Mouse (Mus musculus): ENCODE results near the gene Zfp719. TPM values are rescaled to one million over a fixed set of nuclear protein-coding genes. Genes with fewer than 3 reads are reported as not detected.

The Zfp719 gene
- polyA plus RNA-seq, 1 experiment from 2014 or later, result 8.7 TPM

DNA sequence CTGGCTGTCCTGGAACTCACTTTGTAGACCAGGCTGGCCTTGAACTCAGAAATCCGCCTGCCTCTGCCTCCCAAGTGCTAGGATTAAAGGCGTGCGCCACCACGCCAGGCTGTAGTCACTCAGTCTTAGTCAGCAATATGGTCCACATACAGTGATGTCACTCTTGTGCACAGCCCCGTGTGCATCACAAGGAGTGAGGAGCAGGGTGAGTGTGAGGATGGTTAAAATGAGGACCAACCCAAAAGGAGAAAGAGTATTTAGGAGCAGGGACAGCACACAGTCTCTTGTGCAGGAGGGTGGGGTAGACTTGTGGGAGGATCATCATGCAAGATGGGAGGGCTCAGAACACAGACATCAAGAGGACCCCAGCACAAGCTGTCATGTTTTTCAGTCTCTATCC is 24.1 kb upstream of the Zfp719 start:
- in situ Hi-C loops (cut with MboI; ENCODE audit: low pct_unique_long_range_greater_than_20kb), result no loop called here
- POLR2A ChIA-PET, result no interaction called here
- no peak for TF ChIP-seq CTCF (IDR thresholded peaks at IDR 0.05)
- ATAC-seq (no peak), DNase-seq (ENCODE audit: low read depth, low spot score) (no peak)
- no peaks in the 10 kb centered on the region for H3K27me3 ChIP-seq
- CTCF ChIA-PET, result no interaction called here

DNA sequence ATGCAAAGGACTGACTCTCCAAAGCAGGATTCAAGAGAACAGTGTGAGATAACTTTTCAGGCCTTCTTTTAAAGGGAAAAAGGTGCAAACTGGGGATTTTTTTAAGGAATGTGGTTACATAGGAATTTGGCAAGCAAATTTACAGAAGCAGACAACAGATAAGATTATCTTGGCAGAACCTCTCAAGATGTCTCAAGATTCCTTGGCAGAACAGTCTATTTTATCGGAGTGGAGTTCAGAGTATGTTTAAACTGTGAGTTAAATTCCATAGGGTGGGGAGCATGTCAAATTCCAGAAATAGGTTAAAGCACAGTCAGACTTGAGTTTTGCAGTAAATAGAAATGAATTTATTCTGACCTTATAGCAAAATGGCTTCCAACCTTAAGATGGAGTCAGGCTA is 22.5 kb upstream of the Zfp719 start:
- no peak for TF ChIP-seq CTCF (IDR thresholded peaks at IDR 0.05)
- H3K27me3 ChIP-seq, result no peaks in the 10 kb centered on the region
- ATAC-seq, result no peak
- in situ Hi-C loops (cut with MboI; ENCODE audit: low pct_unique_long_range_greater_than_20kb), result no loop called here
- DNase-seq (ENCODE audit: low read depth, low spot score), result no peak
- CTCF ChIA-PET, result no interaction called here
- POLR2A ChIA-PET, result no interaction called here

DNA sequence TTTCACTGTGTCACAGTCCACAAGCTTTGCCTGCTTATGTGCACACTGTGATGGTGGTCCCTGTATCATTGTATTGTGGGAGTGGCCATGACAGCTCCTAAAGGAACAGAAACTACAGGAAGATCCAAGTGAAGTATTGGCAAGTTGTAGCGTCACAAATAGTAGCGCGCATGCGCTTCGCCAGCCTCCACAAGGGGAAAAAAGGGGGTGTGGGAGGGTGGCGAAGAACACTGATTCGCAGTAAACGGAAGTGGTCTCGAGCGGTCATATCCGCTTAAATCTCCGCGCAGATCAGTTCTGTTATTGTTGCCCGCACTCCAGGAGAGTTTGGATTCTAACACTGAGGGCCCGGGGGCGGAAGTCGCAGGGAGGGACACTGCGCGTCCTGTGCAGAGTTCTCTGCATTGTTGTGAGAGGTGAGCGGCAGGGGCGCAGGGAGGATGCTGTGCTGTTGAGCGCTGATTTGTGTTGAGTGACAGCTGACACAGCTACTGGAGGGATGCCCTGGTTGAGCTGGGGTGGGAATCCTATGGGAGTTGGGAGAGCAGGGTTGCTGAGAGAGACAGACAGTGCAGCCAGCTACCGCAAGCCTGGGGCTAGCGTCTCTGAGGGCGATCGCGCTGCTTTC is 17.3 kb upstream of the Zfp719 start, which contains the start of gene Zfp658:
Gene Zfp658 (plus strand): TSS at position 251 of the 628 bp plus-strand sequence.
- H3K27me3 ChIP-seq, result no peaks in the 10 kb centered on the region
- ATAC-seq (peak; percentile 93), DNase-seq (ENCODE audit: low read depth, low spot score) (no peak)
- TF ChIP-seq CTCF (IDR thresholded peaks at IDR 0.05), result no peak
- in situ Hi-C loops (cut with MboI; ENCODE audit: low pct_unique_long_range_greater_than_20kb), result no loop called here
- ChIA-PET POLR2A (no interaction called here), CTCF (no interaction called here)

DNA sequence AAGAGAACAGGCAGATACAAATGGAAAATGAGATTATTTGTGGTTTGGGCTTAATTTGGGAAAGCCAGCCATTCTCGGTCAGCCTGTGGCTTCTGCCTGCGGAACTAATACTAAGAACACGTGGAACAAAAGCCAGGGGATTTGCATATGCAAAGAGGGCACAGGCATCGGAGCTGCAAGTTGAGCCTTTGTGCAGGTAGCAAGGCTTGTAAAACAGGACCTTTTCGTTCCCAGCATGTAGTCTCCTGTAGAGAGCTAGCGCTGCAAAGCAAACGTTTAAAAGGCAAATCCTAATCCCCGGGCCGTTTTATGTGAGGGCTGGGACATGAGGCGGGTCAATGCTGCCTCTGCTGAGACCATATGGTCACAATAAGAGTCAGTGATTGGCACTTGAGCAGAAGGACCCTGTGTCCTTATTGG is 16.7 kb upstream of the Zfp719 start:
- ChIA-PET CTCF (no interaction called here), POLR2A (no interaction called here)
- TF ChIP-seq CTCF (IDR thresholded peaks at IDR 0.05), result no peak
- in situ Hi-C loops (cut with MboI; ENCODE audit: low pct_unique_long_range_greater_than_20kb), result no loop called here
- DNase-seq (ENCODE audit: low read depth, low spot score) (no peak), ATAC-seq (peak; percentile 17)
- no peaks in the 10 kb centered on the region for H3K27me3 ChIP-seq

DNA sequence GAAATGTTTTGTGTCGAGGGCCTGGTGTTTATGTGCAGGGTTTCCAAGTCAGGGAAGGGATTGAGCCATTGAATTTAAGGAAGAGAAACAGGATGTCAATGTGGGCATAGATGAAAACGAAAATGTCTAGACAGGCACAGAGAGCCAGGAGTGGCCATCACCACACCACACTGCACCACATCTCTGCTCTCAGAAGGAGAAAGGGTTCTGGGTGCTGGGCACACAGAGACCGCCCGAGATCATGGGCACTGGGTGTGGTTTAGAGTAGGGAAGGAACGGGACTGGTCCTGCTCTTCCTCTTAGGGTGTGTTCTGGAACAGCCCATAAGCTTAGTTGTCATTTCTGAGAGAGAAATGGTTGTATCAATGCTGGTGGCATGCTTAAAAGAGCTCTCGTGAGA is 16.1 kb upstream of the Zfp719 start:
- no peak for DNase-seq (ENCODE audit: low read depth, low spot score)
- in situ Hi-C loops (cut with MboI; ENCODE audit: low pct_unique_long_range_greater_than_20kb), result no loop called here
- ChIA-PET POLR2A (no interaction called here), CTCF (no interaction called here)
- ATAC-seq, result no peak
- TF ChIP-seq CTCF (IDR thresholded peaks at IDR 0.05), result no peak
- H3K27me3 ChIP-seq, result no peaks in the 10 kb centered on the region

DNA sequence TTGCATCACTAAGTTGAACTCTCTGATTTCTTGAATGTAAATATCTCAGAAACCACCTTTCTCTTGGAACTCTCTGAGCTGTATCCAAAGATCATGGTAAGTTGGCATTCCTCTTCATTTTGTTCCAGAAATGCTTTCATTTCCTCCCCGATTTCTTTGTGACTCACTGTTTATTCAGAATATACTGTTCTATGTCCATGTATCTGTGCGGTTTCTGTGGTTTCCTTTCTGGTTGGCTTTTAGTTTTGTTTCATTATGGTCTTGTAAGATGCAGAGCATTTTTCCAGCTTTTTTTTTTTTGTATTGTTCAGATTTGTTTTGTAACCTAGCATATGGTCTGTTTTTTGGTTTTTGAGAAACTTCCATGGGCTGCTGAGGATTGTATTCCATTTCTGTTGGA is 8.2 kb upstream of the Zfp719 start:
- ATAC-seq (no peak), DNase-seq (ENCODE audit: low read depth, low spot score) (no peak)
- H3K27me3 ChIP-seq, result no peaks in the 10 kb centered on the region
- CTCF ChIA-PET, result no interaction called here
- TF ChIP-seq CTCF (IDR thresholded peaks at IDR 0.05), result no peak
- POLR2A ChIA-PET, result no interaction called here
- in situ Hi-C loops (cut with MboI; ENCODE audit: low pct_unique_long_range_greater_than_20kb), result no loop called here

DNA sequence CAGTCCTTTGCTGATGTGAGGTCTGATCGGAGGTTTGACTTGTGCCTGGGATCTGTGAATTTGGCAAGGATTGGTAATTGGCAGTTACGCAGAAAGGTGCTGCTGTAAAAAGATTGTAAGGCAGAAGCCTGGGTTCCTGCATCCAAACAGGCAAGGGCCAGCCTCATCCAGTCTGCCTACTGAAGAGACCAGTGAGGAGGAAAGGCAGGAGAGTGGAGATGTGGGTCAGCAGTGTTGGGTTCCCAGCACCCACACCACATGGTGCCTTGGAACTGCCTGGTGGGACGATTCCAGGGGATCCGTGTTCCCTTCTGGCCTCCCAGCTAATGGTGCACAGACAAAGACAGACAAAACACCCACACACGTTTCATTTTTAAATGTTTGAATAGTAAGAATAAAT is 1.1 kb downstream of the Zfp719 start:
- TF ChIP-seq CTCF (IDR thresholded peaks at IDR 0.05), result no peak
- ChIA-PET CTCF (no interaction called here), POLR2A (no interaction called here)
- in situ Hi-C loops (cut with MboI; ENCODE audit: low pct_unique_long_range_greater_than_20kb), result loop anchor here (5.0 to 25.0 kb wide), 3 partner anchors 92 to 657 kb away; partner anchors contain the start of genes 1700028J19Rik, 2410002F23Rik, Ctu1 and Gm36864
- no peaks in the 10 kb centered on the region for H3K27me3 ChIP-seq
- no peak for DNase-seq (ENCODE audit: low read depth, low spot score)
- no peak for ATAC-seq

DNA sequence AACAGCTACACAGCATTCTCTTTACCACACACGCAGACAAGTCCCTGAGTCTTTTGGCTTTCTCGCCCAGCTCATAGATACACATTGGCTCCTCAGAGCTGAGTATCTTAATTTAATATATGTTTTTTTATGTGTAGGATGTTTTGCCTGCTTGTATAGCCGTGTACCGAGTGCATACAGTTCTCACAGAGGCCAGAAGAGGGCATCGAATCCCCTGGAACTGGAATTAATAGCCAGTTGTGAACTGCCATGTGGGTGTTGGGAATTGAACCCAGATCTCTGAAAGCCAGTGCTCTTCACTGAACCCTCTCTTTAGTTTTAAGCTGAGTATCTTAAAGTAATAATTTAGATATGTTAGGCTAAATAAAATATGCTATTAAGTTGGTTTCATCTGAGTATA is 5.4 kb downstream of the Zfp719 start:
- ChIA-PET CTCF (interaction anchor here (0.7 kb wide), 1 partner anchor 17 kb away, joined by 3 read pairs; no protein-coding TSS in a partner anchor), POLR2A (no interaction called here)
- ATAC-seq (no peak), DNase-seq (ENCODE audit: low read depth, low spot score) (no peak)
- in situ Hi-C loops (cut with MboI; ENCODE audit: low pct_unique_long_range_greater_than_20kb), result loop anchor here (5.0 to 25.0 kb wide), 3 partner anchors 88 to 653 kb away; partner anchors contain the start of genes 1700028J19Rik, 2410002F23Rik, Ctu1 and Gm36864
- no peaks in the 10 kb centered on the region for H3K27me3 ChIP-seq
- peak; percentile 55 for TF ChIP-seq CTCF (IDR thresholded peaks at IDR 0.05)

DNA sequence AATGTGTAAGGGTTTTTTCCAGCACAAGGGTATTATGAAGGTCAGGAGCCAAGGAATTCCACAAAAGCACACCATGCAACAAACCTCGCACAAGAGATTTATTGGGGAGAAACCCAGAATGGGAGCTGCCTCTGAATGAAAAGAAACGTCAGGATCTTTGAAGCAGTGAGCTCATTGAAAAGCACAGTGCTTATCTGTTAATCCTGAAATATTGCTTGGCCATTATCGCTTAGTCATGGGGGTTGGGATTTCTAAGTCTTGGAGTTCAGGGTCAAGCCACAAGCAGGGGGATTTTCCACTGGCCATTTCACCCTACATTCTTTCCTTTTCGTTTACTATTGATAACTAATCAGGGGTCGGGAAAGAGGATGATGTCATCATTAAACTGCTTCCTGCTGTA is 22.5 kb downstream of the Zfp719 start:
- no peak for DNase-seq (ENCODE audit: low read depth, low spot score)

DNA sequence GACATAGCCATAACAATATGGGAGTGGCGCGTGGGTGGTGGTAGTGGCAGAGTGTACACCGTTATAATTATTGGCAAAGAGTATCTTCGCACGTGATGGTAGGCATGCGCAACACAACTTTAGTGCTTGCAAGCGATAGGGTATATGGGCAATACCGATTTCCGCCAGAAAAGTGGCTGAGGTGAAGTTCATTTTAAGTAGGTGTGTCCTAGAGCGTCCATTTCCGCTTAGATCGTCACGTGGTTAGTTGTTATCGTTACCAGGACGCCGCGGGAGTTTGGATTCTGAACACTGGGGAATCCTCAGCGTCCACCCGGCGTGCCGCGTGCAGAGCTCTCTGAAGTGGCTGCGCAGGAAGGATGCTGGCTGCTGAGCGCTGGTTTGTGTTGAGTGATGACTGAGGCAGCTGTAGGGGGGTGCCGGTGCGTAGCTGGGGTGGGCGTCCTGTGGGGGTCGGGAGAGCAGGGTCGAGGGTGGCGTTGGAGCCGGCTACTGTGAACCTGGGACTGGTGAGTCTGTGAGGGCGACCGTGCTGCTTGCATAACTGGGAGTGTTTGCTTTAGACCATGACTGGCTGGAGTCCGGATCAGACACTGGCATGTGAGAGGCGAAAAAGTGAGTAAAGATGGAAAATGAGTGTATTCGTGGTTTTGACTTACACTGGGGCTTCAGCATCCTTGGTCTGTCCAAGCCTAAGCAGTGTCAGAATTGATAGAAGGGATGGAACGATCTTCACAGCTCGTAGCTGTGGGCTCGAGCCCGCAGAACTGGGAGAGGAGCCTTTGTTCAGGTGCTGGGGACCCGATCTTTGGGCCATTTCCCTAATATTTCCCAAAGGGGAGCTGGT is 27.7 kb downstream of the Zfp719 start, which contains the start of gene Zfp819:
Gene Zfp819 (plus strand): TSS at position 274 of the 847 bp plus-strand sequence.
- ATAC-seq, result peak; percentile 51
- no peak for TF ChIP-seq CTCF (IDR thresholded peaks at IDR 0.05)
- POLR2A ChIA-PET, result no interaction called here
- DNase-seq (ENCODE audit: low read depth, low spot score), result no peak
- in situ Hi-C loops (cut with MboI; ENCODE audit: low pct_unique_long_range_greater_than_20kb), result no loop called here
- CTCF ChIA-PET, result interaction anchor here (1.3 kb wide), 1 partner anchor 13 kb away, joined by 3 read pairs; no protein-coding TSS in a partner anchor
- no peaks in the 10 kb centered on the region for H3K27me3 ChIP-seq

More for the DNA sequence above, 22.5 kb downstream of the Zfp719 start:
- no peak for TF ChIP-seq CTCF (IDR thresholded peaks at IDR 0.05)
- ChIA-PET POLR2A (no interaction called here), CTCF (interaction anchor here (1.2 kb wide), 1 partner anchor 17 kb away, joined by 3 read pairs; no protein-coding TSS in a partner anchor)
- ATAC-seq, result no peak
- H3K27me3 ChIP-seq, result no peaks in the 10 kb centered on the region
- in situ Hi-C loops (cut with MboI; ENCODE audit: low pct_unique_long_range_greater_than_20kb), result no loop called here

DNA sequence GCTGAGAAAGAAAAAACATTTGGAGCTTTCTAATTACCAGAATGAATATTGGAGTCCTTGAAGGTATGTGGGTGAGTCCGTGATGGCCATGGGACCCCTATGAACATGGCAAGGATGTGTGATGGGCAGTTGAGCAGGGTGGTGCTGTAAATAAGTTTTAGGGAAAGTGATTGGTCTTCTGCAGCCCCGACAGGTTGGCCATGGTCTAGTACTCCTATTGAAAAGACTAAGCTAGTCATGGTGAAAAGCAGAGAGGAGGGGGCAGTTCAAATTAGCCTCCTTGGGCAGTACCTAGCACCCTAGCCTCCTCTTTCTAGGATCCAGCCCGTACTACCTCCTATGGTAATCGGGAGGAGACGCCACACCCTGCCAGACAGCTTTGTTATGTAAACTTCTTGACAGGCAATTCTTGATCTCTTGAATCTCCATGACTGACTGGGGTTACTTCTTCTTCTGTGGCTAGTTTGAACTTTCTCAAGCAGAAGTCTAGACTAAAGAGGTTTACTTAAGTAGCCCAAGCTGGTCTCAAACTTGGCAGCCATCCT is 28.4 kb downstream of the Zfp719 start:
- ChIA-PET CTCF (interaction anchor here (1.3 kb wide), 1 partner anchor 13 kb away, joined by 3 read pairs; no protein-coding TSS in a partner anchor), POLR2A (no interaction called here)
- in situ Hi-C loops (cut with MboI; ENCODE audit: low pct_unique_long_range_greater_than_20kb), result no loop called here
- no peaks in the 10 kb centered on the region for H3K27me3 ChIP-seq
- TF ChIP-seq CTCF (IDR thresholded peaks at IDR 0.05), result no peak
- DNase-seq (ENCODE audit: low read depth, low spot score) (no peak), ATAC-seq (no peak)

All from Patski (cell line).